Mouse (Mus musculus) testis, adult 2 months (tissue): Measurements from ENCODE around the gene Rufy1.

Experiments
- CTCF ChIP-seq: fragments of 200-500 bp; IDR thresholded peaks from 2 replicates; pipeline ENCODE4 v1.5.1; 2012; ENCODE audit warnings: low read depth, mild to moderate bottlenecking, inconsistent platforms, low read length, moderate library complexity; ENCODE audit not compliant: control insufficient read depth, insufficient read depth, insufficient replicate concordance
- POLR2A ChIP-seq: fragments of 200-500 bp; IDR thresholded peaks from 2 replicates; pipeline ENCODE4 v1.6.1; 2012; ENCODE audit warnings: low read depth, mild to moderate bottlenecking, inconsistent platforms, low read length, moderate library complexity; ENCODE audit not compliant: control insufficient read depth

DNA sequence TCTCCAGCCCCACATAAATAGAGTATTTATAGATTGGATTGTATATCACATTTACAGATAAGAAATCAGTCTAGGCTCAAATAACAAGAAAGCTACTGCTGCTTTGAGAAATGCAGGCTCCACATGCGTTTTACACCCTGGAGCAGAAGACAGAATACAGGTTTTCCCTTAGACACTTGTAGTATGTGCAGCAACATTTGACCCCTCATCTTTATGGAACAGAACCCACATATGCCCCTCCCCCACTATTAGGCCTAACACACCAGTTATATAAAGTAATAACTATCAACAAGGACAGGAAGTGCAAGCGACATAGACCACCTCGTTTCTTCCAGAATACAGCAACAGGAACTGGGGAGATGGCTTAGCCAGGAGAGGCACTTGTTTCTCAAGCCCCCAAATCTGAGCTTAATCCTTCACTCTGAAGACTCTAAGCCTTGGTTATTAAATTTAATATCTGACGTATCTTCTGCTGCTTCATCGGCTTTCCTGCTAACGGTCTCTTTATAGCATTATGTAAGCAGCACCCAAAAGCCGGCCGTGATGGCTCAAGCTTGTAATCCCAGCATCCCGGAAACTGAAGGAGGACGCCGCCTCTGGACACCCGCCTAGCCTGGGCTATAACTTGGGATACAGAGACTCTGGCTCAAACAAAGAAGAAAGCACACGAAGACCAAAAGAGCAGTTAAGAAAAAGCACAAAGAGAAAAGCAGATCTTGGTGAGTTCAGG, 56.5 kb downstream of the Rufy1 start:
- TF ChIP-seq CTCF (no peak), POLR2A (no peak)
